Mouse (Mus musculus): Measurements from ENCODE around the gene Pfn4. TPM values are rescaled to one million over a fixed set of nuclear protein-coding genes. Genes with fewer than 3 reads are reported as not detected.
"Not testable (repeated sequence)": the region's sequence is repeated elsewhere in the genome, so short reads cannot be mapped to it uniquely, and the experiment has no call there.

Gene Pfn4
- polyA plus RNA-seq, 2 experiments, result 2.4 to 4.8 TPM

- WGBS, result 71% methylated on average over 2 of the region's 2 CpGs
- no peaks in the 10 kb centered on the region for H3K4me1 ChIP-seq (ENCODE audit: control insufficient read depth, insufficient read depth, low read length)
Observed at GRCm38 (mm10) chr12:4780245-4780644, 11.4 kb downstream of the Pfn4 start.

DNA sequence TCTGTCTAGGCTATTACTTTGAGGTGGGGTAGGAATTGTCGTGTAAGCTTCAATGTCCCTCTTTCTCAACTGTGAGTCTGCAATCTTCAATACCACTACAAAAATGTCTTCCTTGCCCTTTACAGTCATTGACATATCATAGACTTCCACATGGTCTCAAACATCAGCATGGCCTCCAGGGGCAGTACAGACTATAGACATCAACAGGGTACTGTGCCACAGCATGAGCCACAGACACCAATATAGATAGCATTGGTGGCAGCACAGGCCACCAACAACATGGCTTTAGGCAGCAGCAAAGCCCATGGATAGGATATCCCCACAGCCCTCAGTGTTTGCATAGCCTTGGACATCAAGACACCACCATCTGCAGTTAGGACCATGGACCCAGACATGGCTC, 12.4 kb downstream of the Pfn4 start:
- no peaks in the 10 kb centered on the region for H3K4me1 ChIP-seq (ENCODE audit: control insufficient read depth, insufficient read depth, low read length)
- H3K27ac ChIP-seq (replicated peaks; ENCODE audit: low read depth, low read length), result no peak overlapping the region
- no peak overlapping the region for H3K4me3 ChIP-seq (replicated peaks; ENCODE audit: low read length)
- ATAC-seq (ENCODE audit: low FRiP score, low read depth) (no peak), DNase-seq (ENCODE audit: low spot score) (no peak)
- TF ChIP-seq POLR2A (IDR thresholded peaks at IDR 0.05; ENCODE audit: borderline replicate concordance, extremely low read depth, insufficient read depth, insufficient read length), result no peak
- H3K9me3 ChIP-seq (ENCODE audit: control insufficient read depth, low read length), result no peaks in the 10 kb centered on the region
- H3K9ac ChIP-seq (ENCODE audit: low read depth, low read length, severe bottlenecking), result no peak overlapping the region
- no peaks in the 10 kb centered on the region for H3K36me3 ChIP-seq (ENCODE audit: control insufficient read depth, insufficient read depth, low read length)
- H3K27me3 ChIP-seq (ENCODE audit: control insufficient read depth, insufficient read depth, low read length), result no peaks in the 10 kb centered on the region
- no peak overlapping the region for H3K4me2 ChIP-seq (replicated peaks; ENCODE audit: low read depth, low read length, severe bottlenecking)
- 83% methylated on average over 1 of the region's 1 CpGs for WGBS

More at GRCm38 (mm10) chr12:4780245-4780644, 11.4 kb downstream of the Pfn4 start:
- Histone ChIP-seq H3K4me3 (replicated peaks; ENCODE audit: low read length) (no peak overlapping the region), H3K27me3 (ENCODE audit: control insufficient read depth, insufficient read depth, low read length) (no peaks in the 10 kb centered on the region), H3K4me2 (replicated peaks; ENCODE audit: low read depth, low read length, severe bottlenecking) (no peak overlapping the region), H3K9me3 (ENCODE audit: control insufficient read depth, low read length) (no peaks in the 10 kb centered on the region), H3K9ac (ENCODE audit: low read depth, low read length, severe bottlenecking) (no peak overlapping the region), H3K36me3 (ENCODE audit: control insufficient read depth, insufficient read depth, low read length) (no peaks in the 10 kb centered on the region), H3K27ac (replicated peaks; ENCODE audit: low read depth, low read length) (no peak overlapping the region)
- ATAC-seq (ENCODE audit: low FRiP score, low read depth) (no peak), DNase-seq (ENCODE audit: low spot score) (no peak)
- TF ChIP-seq POLR2A (IDR thresholded peaks at IDR 0.05; ENCODE audit: borderline replicate concordance, extremely low read depth, insufficient read depth, insufficient read length), result no peak

DNA sequence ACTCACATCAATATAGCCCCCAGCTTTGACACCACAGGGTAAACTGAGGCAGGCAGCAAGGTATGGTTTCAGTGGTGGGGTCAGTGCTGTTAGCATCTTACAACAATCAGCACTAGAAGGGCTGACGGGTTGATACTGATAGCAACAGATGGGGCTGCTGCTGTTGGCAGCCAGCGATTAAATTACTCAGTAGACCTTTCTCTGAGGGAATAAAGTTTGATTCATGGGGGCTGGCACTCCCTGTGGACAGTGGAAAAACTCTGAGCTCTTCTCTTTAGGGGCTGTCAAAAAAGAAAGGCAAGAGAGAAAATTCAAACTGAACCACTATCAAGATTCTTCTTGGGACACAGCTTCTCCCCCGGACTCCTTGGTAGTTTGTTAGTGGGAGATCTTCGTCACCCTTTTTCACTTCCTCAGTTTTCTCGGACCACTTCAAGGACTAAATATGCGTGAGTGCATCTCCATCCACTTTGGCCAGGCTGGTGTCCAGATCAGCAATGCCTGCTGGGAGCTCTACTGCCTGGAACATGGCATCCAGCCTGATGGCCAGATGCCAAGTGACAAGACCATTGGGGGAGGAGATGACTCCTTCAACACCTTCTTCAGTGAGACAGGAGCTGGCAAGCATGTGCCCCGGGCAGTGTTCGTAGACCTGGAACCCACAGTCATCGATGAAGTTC, 13.0 kb downstream of the Pfn4 start:
- H3K27me3 ChIP-seq (ENCODE audit: control insufficient read depth, insufficient read depth, low read length); DNase-seq (ENCODE audit: low spot score); H3K4me3 ChIP-seq (replicated peaks; ENCODE audit: low read length); H3K4me2 ChIP-seq (replicated peaks; ENCODE audit: low read depth, low read length, severe bottlenecking); H3K9me3 ChIP-seq (ENCODE audit: control insufficient read depth, low read length); H3K27ac ChIP-seq (replicated peaks; ENCODE audit: low read depth, low read length); H3K36me3 ChIP-seq (ENCODE audit: control insufficient read depth, insufficient read depth, low read length); H3K9ac ChIP-seq (ENCODE audit: low read depth, low read length, severe bottlenecking); ATAC-seq (ENCODE audit: low FRiP score, low read depth); H3K4me1 ChIP-seq (ENCODE audit: control insufficient read depth, insufficient read depth, low read length): not testable (repeated sequence)
- WGBS, result 91% methylated on average over 7 of the region's 9 CpGs

- no peaks in the 10 kb centered on the region for H3K36me3 ChIP-seq (ENCODE audit: control insufficient read depth, insufficient read depth, low read length)
- H3K27me3 ChIP-seq (ENCODE audit: control insufficient read depth, insufficient read depth, low read length), result no peaks in the 10 kb centered on the region
- H3K27ac ChIP-seq (replicated peaks; ENCODE audit: low read depth, low read length), result no peak overlapping the region
- DNase-seq (ENCODE audit: low spot score), result no peak
- H3K4me1 ChIP-seq (ENCODE audit: control insufficient read depth, insufficient read depth, low read length), result no peaks in the 10 kb centered on the region
- WGBS, result 50% methylated on average over 5 of the region's 5 CpGs
- no peak for TF ChIP-seq POLR2A (IDR thresholded peaks at IDR 0.05; ENCODE audit: borderline replicate concordance, extremely low read depth, insufficient read depth, insufficient read length)
- H3K4me2 ChIP-seq (replicated peaks; ENCODE audit: low read depth, low read length, severe bottlenecking), result no peak overlapping the region
- H3K9me3 ChIP-seq (ENCODE audit: control insufficient read depth, low read length), result no peaks in the 10 kb centered on the region
- H3K9ac ChIP-seq (ENCODE audit: low read depth, low read length, severe bottlenecking), result no peak overlapping the region
- ATAC-seq (ENCODE audit: low FRiP score, low read depth), result no peak
- no peak overlapping the region for H3K4me3 ChIP-seq (replicated peaks; ENCODE audit: low read length)
Observed at GRCm38 (mm10) chr12:4783598-4783997, 14.8 kb downstream of the Pfn4 start.

DNA sequence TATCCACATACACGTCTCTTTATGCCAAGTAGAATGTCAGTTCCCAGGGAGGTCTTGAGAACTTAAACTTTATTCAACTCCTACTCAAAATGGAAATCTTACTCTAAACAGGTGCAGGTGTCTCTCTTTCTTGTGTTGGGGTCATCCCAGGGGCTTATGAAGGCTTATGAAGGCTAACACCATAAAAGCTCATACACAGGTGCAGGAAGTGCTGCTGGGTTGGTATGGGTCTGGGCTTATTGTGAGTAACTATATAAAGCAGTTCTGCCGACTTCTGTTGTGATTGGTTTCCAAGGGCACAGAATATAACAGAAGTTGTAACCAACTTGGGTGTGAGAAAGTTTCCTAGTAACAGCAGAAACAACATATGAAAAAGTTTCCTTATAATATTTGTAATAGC, 15.6 kb downstream of the Pfn4 start:
- DNase-seq (ENCODE audit: low spot score) (no peak), ATAC-seq (ENCODE audit: low FRiP score, low read depth) (peak; percentile 60; the same call in 1 of the 2 replicates)
- no peak overlapping the region for H3K27ac ChIP-seq (replicated peaks; ENCODE audit: low read depth, low read length)
- H3K4me3 ChIP-seq (replicated peaks; ENCODE audit: low read length), result no peak overlapping the region
- H3K9ac ChIP-seq (ENCODE audit: low read depth, low read length, severe bottlenecking), result no peak overlapping the region
- no peak overlapping the region for H3K4me2 ChIP-seq (replicated peaks; ENCODE audit: low read depth, low read length, severe bottlenecking)
- no peak for TF ChIP-seq POLR2A (IDR thresholded peaks at IDR 0.05; ENCODE audit: borderline replicate concordance, extremely low read depth, insufficient read depth, insufficient read length)
- H3K9me3 ChIP-seq (ENCODE audit: control insufficient read depth, low read length), result no peaks in the 10 kb centered on the region
- no peaks in the 10 kb centered on the region for H3K36me3 ChIP-seq (ENCODE audit: control insufficient read depth, insufficient read depth, low read length)
- H3K4me1 ChIP-seq (ENCODE audit: control insufficient read depth, insufficient read depth, low read length), result no peaks in the 10 kb centered on the region
- no peaks in the 10 kb centered on the region for H3K27me3 ChIP-seq (ENCODE audit: control insufficient read depth, insufficient read depth, low read length)
- 68% methylated on average over 2 of the region's 2 CpGs for WGBS

DNA sequence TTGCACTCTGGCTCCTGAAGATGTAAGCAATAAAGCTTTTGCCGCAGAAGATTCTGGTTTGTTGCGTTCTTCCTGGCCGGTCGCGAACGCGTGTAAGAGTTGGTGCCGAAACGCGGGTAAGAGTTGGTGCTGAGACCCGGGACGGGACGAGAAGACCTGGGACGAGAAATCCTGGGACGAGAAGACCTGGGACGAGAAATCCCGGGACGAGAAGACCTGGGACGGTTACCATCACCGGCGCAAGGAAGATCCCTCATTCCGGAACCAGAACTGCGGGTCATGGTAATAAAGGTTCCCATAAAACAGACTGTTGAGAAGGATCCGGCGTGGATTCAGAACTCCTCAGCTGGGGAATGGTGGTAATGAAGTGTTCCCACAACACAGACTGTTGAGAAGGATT, 19.3 kb downstream of the Pfn4 start:
- not testable (repeated sequence) for H3K4me1 ChIP-seq (ENCODE audit: control insufficient read depth, insufficient read depth, low read length); H3K4me3 ChIP-seq (replicated peaks; ENCODE audit: low read length); DNase-seq (ENCODE audit: low spot score); H3K9me3 ChIP-seq (ENCODE audit: control insufficient read depth, low read length); H3K27me3 ChIP-seq (ENCODE audit: control insufficient read depth, insufficient read depth, low read length); H3K9ac ChIP-seq (ENCODE audit: low read depth, low read length, severe bottlenecking); H3K27ac ChIP-seq (replicated peaks; ENCODE audit: low read depth, low read length); ATAC-seq (ENCODE audit: low FRiP score, low read depth); H3K36me3 ChIP-seq (ENCODE audit: control insufficient read depth, insufficient read depth, low read length); H3K4me2 ChIP-seq (replicated peaks; ENCODE audit: low read depth, low read length, severe bottlenecking)
- 95% methylated on average over 25 of the region's 25 CpGs for WGBS
